Comparison of ENCODE assay signal across 11 mouse cellular contexts in the genomic region with DNA sequence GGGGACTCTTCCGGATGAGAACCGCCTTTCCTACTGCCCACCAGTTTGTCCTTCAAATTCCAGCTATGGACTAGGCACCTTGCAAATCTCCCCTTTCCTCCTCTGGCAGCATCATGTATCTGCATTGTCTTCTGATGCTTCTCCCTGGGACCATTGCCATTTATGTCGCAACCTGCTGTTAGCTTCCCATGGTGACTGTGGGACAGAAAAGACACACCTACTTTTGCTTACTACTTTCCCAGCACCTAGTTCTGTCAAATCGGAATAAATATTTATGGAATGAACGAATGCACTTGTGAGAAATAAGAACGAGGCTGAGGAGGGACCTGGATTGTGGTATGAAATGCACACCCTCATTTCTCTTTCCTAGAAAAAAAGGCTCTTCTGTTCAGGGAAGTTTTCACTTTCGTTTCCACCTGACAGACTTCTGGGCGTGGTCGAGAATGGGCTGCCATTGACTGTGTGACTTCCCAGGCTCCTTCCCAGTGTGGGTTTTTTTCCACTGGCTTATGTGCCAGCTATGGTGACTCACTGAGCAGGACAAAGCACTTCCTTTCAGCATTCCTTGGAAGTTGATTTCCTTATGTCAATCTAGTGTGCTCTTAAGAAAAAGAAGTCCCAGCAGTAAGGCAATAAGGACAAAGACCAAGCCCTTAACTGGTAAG. TPM values are rescaled to one million over a fixed set of nuclear protein-coding genes. Genes with fewer than 3 reads are reported as not detected.
DNase-seq lines count a peak whose midpoint lies in the region; ATAC-seq and TF ChIP-seq lines count a peak whose summit lies in the region.
"Had no signal": no experiment of that assay in that cellular context is flagged by ENCODE, and none has a peak within 500 bp of the region (broad histone marks: within the 10 kb centered on the region; RNA-seq: fewer than 3 reads in every experiment).

No protein-coding gene starts in this region.

- peak overlapping the region; percentile 87 for H3K27ac ChIP-seq in kidney, adult 2 months (ENCODE audit: insufficient read depth, low read depth, low read length)
- H3K27ac ChIP-seq in kidney, embryonic 14.5 days (ENCODE audit: low read depth, low read length), result no peak overlapping the region
- peak overlapping the region; percentile 71 for H3K27ac ChIP-seq in heart, adult 2 months
- peak overlapping the region; percentile 16; the same call in 1 of the 2 replicates for H3K27ac ChIP-seq in stomach, embryonic 15.5 days
- H3K27ac ChIP-seq: heart, embryonic 13.5 days; limb, embryonic 12.5 days had no signal

- no peak for TF ChIP-seq CTCF in kidney, adult 2 months (conservative IDR thresholded peaks at IDR 0.05; ENCODE audit: insufficient read depth, insufficient read length, low read depth, low read length)
- TF ChIP-seq CTCF in heart, adult 2 months (IDR thresholded peaks at IDR 0.05), result no peak

- no peak overlapping the region for H3K4me3 ChIP-seq in kidney, adult 2 months (ENCODE audit: insufficient read depth, low read depth, low read length)
- H3K4me3 ChIP-seq in kidney, embryonic 14.5 days (ENCODE audit: low read length), result no peak overlapping the region
- peak overlapping the region; percentile 38; the same call in 1 of the 2 replicates for H3K4me3 ChIP-seq in heart, adult 2 months
- no peak overlapping the region for H3K4me3 ChIP-seq in stomach, embryonic 15.5 days (replicated peaks)
- H3K4me3 ChIP-seq: heart, embryonic 13.5 days; limb, embryonic 12.5 days had no signal

- intact Hi-C loops in heart, adult 2 months (cut with DNase I), result no loop called here

- H3K36me3 ChIP-seq in kidney, adult 2 months (ENCODE audit: control insufficient read depth, insufficient read depth, low read length), result no peaks in the 10 kb centered on the region
- H3K36me3 ChIP-seq in kidney, embryonic 14.5 days (ENCODE audit: control insufficient read depth, insufficient read depth, low read length), result no peaks in the 10 kb centered on the region
- H3K36me3 ChIP-seq in heart, adult 2 months (ENCODE audit: control insufficient read depth, insufficient read depth, low read length), result peaks cover 3% of the 10 kb centered on the region
- H3K36me3 ChIP-seq in stomach, embryonic 15.5 days, result no peaks in the 10 kb centered on the region
- H3K36me3 ChIP-seq: heart, embryonic 13.5 days; limb, embryonic 12.5 days had no signal

- H3K4me2 ChIP-seq in kidney, embryonic 14.5 days (replicated peaks; ENCODE audit: low read depth, low read length), result no peak overlapping the region
- H3K4me2 ChIP-seq in stomach, embryonic 15.5 days, result no peak overlapping the region
- H3K4me2 ChIP-seq: heart, embryonic 13.5 days; limb, embryonic 12.5 days had no signal

- no peaks in the 10 kb centered on the region for H3K27me3 ChIP-seq in kidney, adult 2 months (replicated peaks; ENCODE audit: control insufficient read depth, insufficient read depth, low read length)
- H3K27me3 ChIP-seq in kidney, embryonic 14.5 days (ENCODE audit: control insufficient read depth, insufficient read depth, low read length), result no peaks in the 10 kb centered on the region
- H3K27me3 ChIP-seq in heart, adult 2 months (ENCODE audit: control insufficient read depth, insufficient read depth, low read length), result no peaks in the 10 kb centered on the region
- H3K27me3 ChIP-seq in stomach, embryonic 15.5 days (replicated peaks), result no peaks in the 10 kb centered on the region
- H3K27me3 ChIP-seq: heart, embryonic 13.5 days; limb, embryonic 12.5 days had no signal

- no peak for ATAC-seq in kidney, embryonic 14.5 days (ENCODE audit: low FRiP score, low TSS enrichment)
- ATAC-seq in stomach, embryonic 15.5 days (ENCODE audit: insufficient read depth, low FRiP score, low read depth), result peak; percentile 81

- H3K79me2 ChIP-seq in heart, adult 2 months (replicated peaks; ENCODE audit: control insufficient read depth, insufficient read depth, low read length), result no peaks in the 10 kb centered on the region

- TF ChIP-seq POLR2A in kidney, adult 2 months (IDR thresholded peaks at IDR 0.05; ENCODE audit: low read depth, low read length), result no peak
- TF ChIP-seq POLR2A in heart, adult 2 months (IDR thresholded peaks at IDR 0.05; ENCODE audit: insufficient read depth, low read depth, low read length), result peak; percentile 48; the same call in 1 of the 2 replicates

- WGBS in kidney, adult 2 months, result 54% methylated on average over 9 of the region's 9 CpGs
- 85% methylated on average over 9 of the region's 9 CpGs for WGBS in kidney, embryonic 14.5 days
- WGBS in heart, adult 2 months, result 50% methylated on average over 9 of the region's 9 CpGs
- 68% methylated on average over 9 of the region's 9 CpGs for WGBS in stomach, embryonic 15.5 days

- peak; percentile 88 for DNase-seq in kidney, adult 2 months
- DNase-seq in heart, adult 2 months, result peak; percentile 33 to 68
- peak; percentile 60 for DNase-seq in kidney, postnatal 10 days
- DNase-seq in c-Kit-positive CD71-positive TER-119-positive erythroid progenitor cells, embryonic 14.5 days (ENCODE audit: low spot score), result no peak
- no peak for DNase-seq in spleen, postnatal 36 days (ENCODE audit: low spot score in 2 of 2)
- DNase-seq in urinary bladder, postnatal 4 days (ENCODE audit: low spot score in 2 of 2), result no peak

- no peaks in the 10 kb centered on the region for H3K9me3 ChIP-seq in kidney, embryonic 14.5 days (ENCODE audit: control insufficient read depth, low read length)
- H3K9me3 ChIP-seq in stomach, embryonic 15.5 days, result no peaks in the 10 kb centered on the region
- H3K9me3 ChIP-seq: heart, embryonic 13.5 days; limb, embryonic 12.5 days had no signal

- H3K4me1 ChIP-seq in kidney, adult 2 months (ENCODE audit: control insufficient read depth, insufficient read depth, low read length), result peaks cover 9% of the 10 kb centered on the region; the same call in 1 of the 2 replicates
- no peaks in the 10 kb centered on the region for H3K4me1 ChIP-seq in kidney, embryonic 14.5 days (ENCODE audit: control insufficient read depth, insufficient read depth, low read length)
- H3K4me1 ChIP-seq in heart, adult 2 months (ENCODE audit: control insufficient read depth, insufficient read depth, low read length), result peaks cover 16% of the 10 kb centered on the region
- 0 out of 2 replicates have a peak, but pooled peaks cover 3% of the 10 kb centered on the region for H3K4me1 ChIP-seq in stomach, embryonic 15.5 days
- H3K4me1 ChIP-seq: limb, embryonic 12.5 days had no signal

- TF ChIP-seq EP300 in heart, adult 2 months (IDR thresholded peaks at IDR 0.05; ENCODE audit: insufficient read depth, low read depth, low read length), result 0 out of 2 replicates have a peak, but pooled peaks have one; percentile 59

- H3K9ac ChIP-seq in kidney, embryonic 14.5 days (ENCODE audit: low read depth, low read length), result no peak overlapping the region
- 0 out of 2 replicates have a peak overlapping the region, but pooled peaks have one; percentile 3 for H3K9ac ChIP-seq in heart, adult 2 months (ENCODE audit: low read depth, low read length)
- H3K9ac ChIP-seq in stomach, embryonic 15.5 days, result no peak overlapping the region
- H3K9ac ChIP-seq: heart, embryonic 13.5 days; limb, embryonic 12.5 days had no signal

RNA-seq across cellular contexts. Expression of a gene that starts 2.8 kb away (rescaled TPM):
- 0.08 and 0.14 TPM in 2 replicates for polyA plus RNA-seq in kidney, adult 2 months (2012; rRNA removed)
- polyA plus RNA-seq in kidney, embryonic 14.5 days (2014; fragmentation: Nextera tagmentation; extraction: Ambion mirVana), result 0.10 and 0.22 TPM in 2 replicates
- under 1 TPM; 0.10 to 0.11 TPM for total RNA-seq in heart, adult 2 months (2021)
- 0.06 and 0.12 TPM in 2 replicates for polyA plus RNA-seq in heart, adult 2 months (2012; rRNA removed)
- polyA plus RNA-seq in stomach, embryonic 15.5 days (2015; fragmentation: Nextera tagmentation; extraction: Ambion mirVana), result 0.77 and 1.1 TPM in 2 replicates
- polyA plus RNA-seq: cortical plate, adult 2 months had no signal

RNA-seq across cellular contexts. Expression of a gene that starts 16.4 kb away (rescaled TPM):
- 2.7 and 3.9 TPM in 2 replicates for polyA plus RNA-seq in kidney, adult 2 months (2012; rRNA removed)
- 19.8 and 21.0 TPM in 2 replicates for polyA plus RNA-seq in kidney, embryonic 14.5 days (2014; fragmentation: Nextera tagmentation; extraction: Ambion mirVana)
- total RNA-seq in heart, adult 2 months (2021), result 10 to 100 TPM; 10.1 to 13.2 TPM
- polyA plus RNA-seq in heart, adult 2 months (2012; rRNA removed), result 2.6 and 5.9 TPM in 2 replicates
- 16.2 and 17.4 TPM in 2 replicates for polyA plus RNA-seq in stomach, embryonic 15.5 days (2015; fragmentation: Nextera tagmentation; extraction: Ambion mirVana)

Comparison
In these comparisons a context has a peak if more than half of its experiments do, and no peak if none do; other contexts are left out.
1. DNase-seq: peak in kidney, adult 2 months (single experiment), heart, adult 2 months (2 of 2) and kidney, postnatal 10 days (single experiment); none in c-Kit-positive CD71-positive TER-119-positive erythroid progenitor cells, embryonic 14.5 days (single experiment), spleen, postnatal 36 days (0 of 2) and urinary bladder, postnatal 4 days (0 of 2).